Mouse (Mus musculus) forebrain, postnatal 0 days (tissue): Measurements from ENCODE around the gene Pafah1b3. TPM values are rescaled to one million over a fixed set of nuclear protein-coding genes. Genes with fewer than 3 reads are reported as not detected.
A peak's percentile ranks its signal among the peaks of the same experiment; 100 is the strongest.

Source experiments
- ATAC-seq: fragments of 200-750 bp; cut with Nextera tagmentation; 2 replicates; pipeline ENCODE4 v1.8.0; 2017; ENCODE audit warnings: mild to moderate bottlenecking, moderate library complexity
- DNase-seq: peaks from one replicate; pipeline ENCODE4 v3.0.0-alpha.2; 2015
- H3K27ac ChIP-seq: fragments of 300-500 bp; sonication (generic); 2 replicates; pipeline ENCODE4 v1.5.1; 2014; ENCODE audit warnings: low read depth, mild to moderate bottlenecking, antibody characterized with exemption, low read length, moderate library complexity, mixed read lengths
- H3K27me3 ChIP-seq: fragments of 300-500 bp; sonication (generic); 2 replicates; pipeline ENCODE4 v1.6.1; 2014; ENCODE audit warnings: mild to moderate bottlenecking, low read length, mixed read lengths; ENCODE audit not compliant: insufficient read depth
- H3K36me3 ChIP-seq: fragments of 300-500 bp; sonication (generic); 2 replicates; pipeline ENCODE4 v1.6.1; 2014; ENCODE audit warnings: mild to moderate bottlenecking, moderate library complexity; ENCODE audit not compliant: insufficient read depth
- H3K4me1 ChIP-seq: fragments of 300-500 bp; sonication (generic); 2 replicates; pipeline ENCODE4 v1.6.1; 2014; ENCODE audit warnings: antibody characterized with exemption; ENCODE audit not compliant: insufficient read depth
- H3K4me2 ChIP-seq: fragments of 300-500 bp; sonication (generic); 2 replicates; pipeline ENCODE4 v1.6.1; 2014; ENCODE audit warnings: low read depth, mild to moderate bottlenecking, moderate library complexity
- H3K4me3 ChIP-seq: fragments of 300-500 bp; sonication (generic); 2 replicates; pipeline ENCODE4 v1.5.1; 2014; ENCODE audit warnings: low read depth, low read length, mixed read lengths
- H3K9ac ChIP-seq: fragments of 300-500 bp; sonication (generic); 2 replicates; pipeline ENCODE4 v1.6.1; 2014; ENCODE audit warnings: mild to moderate bottlenecking
- H3K9me3 ChIP-seq: fragments of 300-500 bp; sonication (generic); 2 replicates; pipeline ENCODE4 v1.6.1; 2016; ENCODE audit warnings: low read length
- CTCF ChIP-seq: sonication (generic); IDR thresholded peaks from 2 replicates; pipeline ENCODE4 v1.5.1; 2016; ENCODE audit warnings: antibody characterized with exemption, control low read depth, low read depth
- WGBS: fragments of 180-500 bp; shearing (Covaris S2); extraction: QIAGEN DNeasy Blood & Tissue Kit; methylation state at CpG from one replicate; pipeline ENCODE4 v1.1.7; 2014; 5-methylcytosine and 5-hydroxymethylcytosine counted together
- polyA plus RNA-seq: library from polyadenylated mRNA; unstranded; fragments of >200 nt; fragmentation: Nextera tagmentation; extraction: Ambion mirVana; gene quantifications from 2 replicates; pipeline ENCODE4 v1.2.1, GENCODE M21; 2015
- total RNA-seq: library from RNA; depleted of rRNA; stranded (reverse); fragments of >200 nt; gene quantifications from 2 replicates; pipeline ENCODE4 v1.2.3, GENCODE M21; 2014

The Pafah1b3 gene
- total and polyA plus RNA-seq, 2 experiments from 2014 or later: 407 to 517 TPM

DNA sequence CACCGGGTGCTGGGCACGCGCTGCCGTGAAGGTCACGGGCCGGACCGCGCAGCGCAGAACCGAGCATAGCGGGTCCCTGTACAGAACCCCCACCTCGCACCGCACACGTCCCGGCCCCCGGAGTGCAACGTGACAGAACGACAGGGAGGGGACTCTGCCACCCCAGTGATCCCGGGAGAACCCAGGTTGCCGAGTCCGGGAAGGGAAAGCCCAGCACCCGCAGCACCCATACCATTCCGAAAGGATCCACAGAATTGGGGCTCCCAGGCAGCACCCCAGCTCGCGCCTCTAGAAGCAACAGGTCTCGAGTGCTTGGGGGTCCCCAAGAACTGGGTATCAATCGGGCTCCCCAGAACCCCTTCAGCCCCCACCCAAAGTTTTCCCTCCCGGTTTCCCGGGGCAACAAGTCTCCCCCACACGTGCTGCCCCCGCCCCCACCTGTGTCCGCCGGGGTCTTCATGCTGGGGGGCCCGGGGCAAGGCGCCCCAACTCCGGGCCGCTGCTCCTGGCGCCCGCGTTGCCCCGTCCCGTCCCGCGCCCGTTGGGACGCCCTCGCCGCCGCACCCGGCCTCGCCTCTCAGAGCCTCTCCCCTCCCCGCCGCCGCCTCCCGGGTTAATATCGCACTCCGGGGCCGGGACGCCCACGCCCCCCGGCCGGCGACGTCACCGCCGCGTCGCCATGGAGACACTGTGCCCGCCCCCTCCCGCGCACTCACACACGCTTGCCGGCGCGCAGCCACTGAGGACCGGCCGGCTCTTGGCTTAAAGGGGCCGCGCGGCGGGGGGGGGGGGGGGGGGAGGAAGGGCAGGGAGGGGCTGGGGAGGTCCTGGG lies 47.4 kb downstream of the Pafah1b3 start, which contains the start of gene Erf:
Gene Erf (minus strand): TSS at position 621 of the 832 bp plus-strand sequence.
- H3K9ac ChIP-seq: peak within 1 kb of the TSS; percentile 69
- H3K4me2 ChIP-seq: peak within 1 kb of the TSS; percentile 85
- TF ChIP-seq CTCF: no peak
- 1% methylated on average over 71 of the region's 81 CpGs for WGBS
- peak; percentile 93 for DNase-seq
- ATAC-seq: peak; percentile 80
- H3K4me3 ChIP-seq: peak within 1 kb of the TSS; percentile 87
- peaks cover 36% of the 10 kb centered on the region for H3K4me1 ChIP-seq
- no peaks in the 10 kb centered on the region for H3K9me3 ChIP-seq
- no peaks in the 10 kb centered on the region for H3K27me3 ChIP-seq
- peaks cover 2% of the 10 kb centered on the region; the same call in 1 of the 2 replicates for H3K36me3 ChIP-seq
- peak within 1 kb of the TSS; percentile 96 for H3K27ac ChIP-seq

GRCm38 (mm10) chr7:25249314-25250140 lies 48.3 kb downstream of the Pafah1b3 start:
- WGBS: under 1% methylated on average over 33 of the region's 73 CpGs
- Histone ChIP-seq H3K4me2 (peak overlapping the region; percentile 85), H3K4me1 (peaks cover 36% of the 10 kb centered on the region), H3K27me3 (no peaks in the 10 kb centered on the region), H3K4me3 (peak overlapping the region; percentile 87), H3K9me3 (no peaks in the 10 kb centered on the region), H3K9ac (peak overlapping the region; percentile 69), H3K36me3 (peaks cover 10% of the 10 kb centered on the region; the same call in 1 of the 2 replicates), H3K27ac (peak overlapping the region; percentile 96)
- peak; percentile 78 for DNase-seq
- peak; percentile 18 for ATAC-seq
- TF ChIP-seq CTCF: no peak

- Histone ChIP-seq H3K4me3 (peak overlapping the region; percentile 87), H3K9me3 (no peaks in the 10 kb centered on the region), H3K4me1 (peaks cover 36% of the 10 kb centered on the region), H3K36me3 (peaks cover 11% of the 10 kb centered on the region; the same call in 1 of the 2 replicates), H3K4me2 (peak overlapping the region; percentile 85), H3K27ac (peak overlapping the region; percentile 96), H3K27me3 (no peaks in the 10 kb centered on the region), H3K9ac (peak overlapping the region; percentile 69)
- DNase-seq (no peak), ATAC-seq (no peak)
- TF ChIP-seq CTCF: no peak
- WGBS: 0% methylated on average over 25 of the region's 25 CpGs
These were observed 48.9 kb downstream of the Pafah1b3 start for GRCm38 (mm10) chr7:25248846-25249313.

- 4% methylated on average over 18 of the region's 18 CpGs for WGBS
- Histone ChIP-seq H3K27ac (peak overlapping the region; percentile 96), H3K4me1 (peaks cover 36% of the 10 kb centered on the region), H3K4me2 (peak overlapping the region; percentile 85), H3K9me3 (no peaks in the 10 kb centered on the region), H3K9ac (peak overlapping the region; percentile 69), H3K4me3 (peak overlapping the region; percentile 87), H3K27me3 (no peaks in the 10 kb centered on the region), H3K36me3 (peaks cover 11% of the 10 kb centered on the region; the same call in 1 of the 2 replicates)
- no peak for TF ChIP-seq CTCF
- ATAC-seq (peak; percentile 67), DNase-seq (peak; percentile 82)
These were observed 49.7 kb downstream of the Pafah1b3 start for GRCm38 (mm10) chr7:25248018-25248647.

- no peaks in the 10 kb centered on the region for H3K9me3 ChIP-seq
- H3K27ac ChIP-seq: peak overlapping the region; percentile 96
- WGBS: 8% methylated on average over 3 of the region's 3 CpGs
- H3K4me3 ChIP-seq: peak overlapping the region; percentile 87
- ATAC-seq (no peak), DNase-seq (peak; percentile 33)
- peak overlapping the region; percentile 85 for H3K4me2 ChIP-seq
- peaks cover 11% of the 10 kb centered on the region; the same call in 1 of the 2 replicates for H3K36me3 ChIP-seq
- H3K9ac ChIP-seq: peak overlapping the region; percentile 69
- no peak for TF ChIP-seq CTCF
- peaks cover 36% of the 10 kb centered on the region for H3K4me1 ChIP-seq
- no peaks in the 10 kb centered on the region for H3K27me3 ChIP-seq
These were observed 50.3 kb downstream of the Pafah1b3 start for GRCm38 (mm10) chr7:25247498-25247897.

- Histone ChIP-seq H3K9me3 (no peaks in the 10 kb centered on the region), H3K27ac (peak overlapping the region; percentile 96), H3K27me3 (no peaks in the 10 kb centered on the region), H3K4me3 (peak overlapping the region; percentile 87), H3K36me3 (peaks cover 11% of the 10 kb centered on the region; the same call in 1 of the 2 replicates), H3K9ac (peak overlapping the region; percentile 69), H3K4me2 (peak overlapping the region; percentile 85), H3K4me1 (peaks cover 31% of the 10 kb centered on the region)
- 25% methylated on average over 4 of the region's 4 CpGs for WGBS
- TF ChIP-seq CTCF: no peak
- DNase-seq: peak; percentile 48
- no peak for ATAC-seq
These were observed 51.0 kb downstream of the Pafah1b3 start for GRCm38 (mm10) chr7:25246759-25247137.
